In the genomic region with DNA sequence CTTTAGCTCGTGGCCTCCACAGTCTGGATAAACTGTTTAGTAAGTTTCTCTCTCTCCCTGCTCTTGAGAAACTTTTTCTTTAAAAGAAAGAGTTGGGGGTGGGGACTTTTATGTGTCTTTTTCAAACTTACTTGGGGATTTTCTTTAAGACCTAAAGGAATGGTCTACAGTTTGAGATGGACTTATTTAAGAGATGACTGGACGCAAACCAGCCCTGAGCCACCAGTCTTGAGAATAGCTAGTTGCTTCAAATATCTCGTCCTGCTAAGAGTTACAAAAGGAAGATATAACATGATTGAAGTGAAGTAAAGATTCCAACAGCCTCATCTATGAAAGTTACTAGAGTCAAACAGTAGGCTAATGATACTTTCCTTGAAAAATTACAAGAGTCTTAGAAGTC, we compare ENCODE assay signal across 14 mouse cellular contexts. TPM values are rescaled to one million over a fixed set of nuclear protein-coding genes. Genes with fewer than 3 reads are reported as not detected.
DNase-seq lines count a peak whose midpoint lies in the region; ATAC-seq and TF ChIP-seq lines count a peak whose summit lies in the region.
"Had no signal": no experiment of that assay in that cellular context is flagged by ENCODE, and none has a peak within 500 bp of the region (broad histone marks: within the 10 kb centered on the region; RNA-seq: fewer than 3 reads in every experiment).

No protein-coding gene starts in this region.

- no peak for TF ChIP-seq POLR2A in lung, adult 2 months (IDR thresholded peaks at IDR 0.05; ENCODE audit: borderline replicate concordance, extremely low read depth, low read depth, low read length)

- no peaks in the 10 kb centered on the region for H3K9me3 ChIP-seq in heart, embryonic 12.5 days (replicated peaks)
- no peaks in the 10 kb centered on the region for H3K9me3 ChIP-seq in lung, postnatal 0 days (ENCODE audit: low read length)
- no peaks in the 10 kb centered on the region for H3K9me3 ChIP-seq in intestine, embryonic 16.5 days (ENCODE audit: control insufficient read depth, low read length)
- no peaks in the 10 kb centered on the region for H3K9me3 ChIP-seq in stomach, embryonic 16.5 days (replicated peaks; ENCODE audit: control insufficient read depth, low read length)

- TF ChIP-seq CTCF in lung, postnatal 0 days (IDR thresholded peaks at IDR 0.05): no peak
- TF ChIP-seq CTCF in lung, adult 2 months (IDR thresholded peaks at IDR 0.05; ENCODE audit: insufficient read depth, low read length): no peak

- DNase-seq in heart, postnatal 36 days: no peak
- peak; percentile 20 for DNase-seq in lung, postnatal 0 days (ENCODE audit: low spot score)
- no peak for DNase-seq in lung, adult 2 months
- no peak for DNase-seq in frontal cortex, postnatal 25 days (ENCODE audit: low spot score in 2 of 2)
- DNase-seq in left cerebral cortex, postnatal 25 days (ENCODE audit: low spot score in 2 of 2): no peak
- DNase-seq: adrenal gland, adult 2 months; cerebellum, adult 18-20 months; kidney, adult 2 months; left cerebral cortex, postnatal 4 days; right cerebral cortex, adult 18-20 months; thymus, adult 18-20 months had no signal

- 42% methylated on average over 3 of the region's 3 CpGs for WGBS in heart, embryonic 12.5 days
- 34% methylated on average over 3 of the region's 3 CpGs for WGBS in lung, postnatal 0 days
- WGBS in lung, adult 2 months: 22% methylated on average over 3 of the region's 3 CpGs
- WGBS in intestine, embryonic 16.5 days: 33% methylated on average over 3 of the region's 3 CpGs
- WGBS in stomach, embryonic 16.5 days: 39% methylated on average over 3 of the region's 3 CpGs

- no peak for TF ChIP-seq EP300 in lung, postnatal 0 days (IDR thresholded peaks at IDR 0.05)

- H3K4me2 ChIP-seq in heart, embryonic 12.5 days: peak overlapping the region; percentile 45; the same call in 1 of the 2 replicates
- peak overlapping the region; percentile 67; the same call in 1 of the 2 replicates for H3K4me2 ChIP-seq in lung, postnatal 0 days (replicated peaks; ENCODE audit: low read depth, low read length)
- H3K4me2 ChIP-seq in intestine, embryonic 16.5 days (ENCODE audit: low read depth, low read length): peak overlapping the region; percentile 35; the same call in 1 of the 2 replicates
- H3K4me2 ChIP-seq in stomach, embryonic 16.5 days (ENCODE audit: low read depth, low read length): peak overlapping the region; percentile 54

- peaks cover 12% of the 10 kb centered on the region; the same call in 1 of the 2 replicates for H3K36me3 ChIP-seq in heart, embryonic 12.5 days
- no peaks in the 10 kb centered on the region for H3K36me3 ChIP-seq in lung, postnatal 0 days (ENCODE audit: insufficient read depth, low read length)
- no peaks in the 10 kb centered on the region for H3K36me3 ChIP-seq in intestine, embryonic 16.5 days (ENCODE audit: control insufficient read depth, insufficient read depth, low read length)
- H3K36me3 ChIP-seq in stomach, embryonic 16.5 days (ENCODE audit: control insufficient read depth, insufficient read depth, low read length): peaks cover 6% of the 10 kb centered on the region; the same call in 1 of the 2 replicates

- intact Hi-C loops in heart, postnatal 36 days (cut with DNase I): no loop called here
- intact Hi-C loops in left cerebral cortex, postnatal 25 days (cut with DNase I): no loop called here

- no peak for ATAC-seq in heart, embryonic 12.5 days (ENCODE audit: insufficient number of reproducible peaks, low FRiP score)
- no peak for ATAC-seq in lung, postnatal 0 days
- no peak for ATAC-seq in intestine, embryonic 16.5 days
- ATAC-seq in stomach, embryonic 16.5 days (ENCODE audit: insufficient read depth, low FRiP score): no peak

- no peak overlapping the region for H3K4me3 ChIP-seq in heart, embryonic 12.5 days
- peak overlapping the region; percentile 95; the same call in 1 of the 2 replicates for H3K4me3 ChIP-seq in lung, postnatal 0 days (ENCODE audit: low read depth, low read length)
- no peak overlapping the region for H3K4me3 ChIP-seq in lung, adult 2 months (replicated peaks; ENCODE audit: extremely low read depth, low read depth, low read length)
- H3K4me3 ChIP-seq in intestine, embryonic 16.5 days (ENCODE audit: low read length): no peak overlapping the region
- H3K4me3 ChIP-seq in stomach, embryonic 16.5 days (replicated peaks; ENCODE audit: low read length): peak overlapping the region; percentile 21

- H3K27me3 ChIP-seq in heart, embryonic 12.5 days (replicated peaks): no peaks in the 10 kb centered on the region
- no peaks in the 10 kb centered on the region for H3K27me3 ChIP-seq in lung, postnatal 0 days (replicated peaks; ENCODE audit: insufficient read depth, low read length)
- no peaks in the 10 kb centered on the region for H3K27me3 ChIP-seq in intestine, embryonic 16.5 days (replicated peaks; ENCODE audit: control insufficient read depth, insufficient read depth, low read length)
- H3K27me3 ChIP-seq in stomach, embryonic 16.5 days (ENCODE audit: control insufficient read depth, insufficient read depth, low read length): no peaks in the 10 kb centered on the region

- H3K9ac ChIP-seq in heart, embryonic 12.5 days: no peak overlapping the region
- H3K9ac ChIP-seq in lung, postnatal 0 days (replicated peaks; ENCODE audit: low read depth): no peak overlapping the region
- H3K9ac ChIP-seq in intestine, embryonic 16.5 days (ENCODE audit: low read depth, low read length): no peak overlapping the region
- peak overlapping the region; percentile 59; the same call in 1 of the 2 replicates for H3K9ac ChIP-seq in stomach, embryonic 16.5 days (ENCODE audit: low read length)

- H3K4me1 ChIP-seq in heart, embryonic 12.5 days (replicated peaks): peaks cover 62% of the 10 kb centered on the region
- peaks cover 40% of the 10 kb centered on the region for H3K4me1 ChIP-seq in lung, postnatal 0 days (ENCODE audit: insufficient read depth, low read depth, low read length)
- H3K4me1 ChIP-seq in lung, adult 2 months (ENCODE audit: control insufficient read depth, insufficient read depth, low read length): peaks cover 35% of the 10 kb centered on the region
- H3K4me1 ChIP-seq in intestine, embryonic 16.5 days (ENCODE audit: control insufficient read depth, insufficient read depth, low read length): peaks cover 56% of the 10 kb centered on the region
- H3K4me1 ChIP-seq in stomach, embryonic 16.5 days (ENCODE audit: control insufficient read depth, insufficient read depth, low read length): peaks cover 59% of the 10 kb centered on the region

- H3K27ac ChIP-seq in heart, embryonic 12.5 days (ENCODE audit: poor library complexity, severe bottlenecking): peak overlapping the region; percentile 71
- H3K27ac ChIP-seq in lung, postnatal 0 days (ENCODE audit: low read length): peak overlapping the region; percentile 71
- H3K27ac ChIP-seq in intestine, embryonic 16.5 days (ENCODE audit: low read length): peak overlapping the region; percentile 49; the same call in 1 of the 2 replicates
- peak overlapping the region; percentile 65 for H3K27ac ChIP-seq in stomach, embryonic 16.5 days (ENCODE audit: low read length)

RNA-seq across cellular contexts. Expression of gene Klf3, which starts 4.0 kb away (rescaled TPM):
- polyA plus RNA-seq in heart, embryonic 12.5 days (2016; fragmentation: Nextera tagmentation; extraction: Ambion mirVana): 66.9 and 69.7 TPM in 2 replicates
- total RNA-seq in heart, postnatal 36 days (2021): 10 to 100 TPM; 54.8 to 58.9 TPM
- 89.7 and 104 TPM in 2 replicates for polyA plus RNA-seq in lung, postnatal 0 days (2015; fragmentation: Nextera tagmentation; extraction: Ambion mirVana)
- 113 and 129 TPM in 2 replicates for polyA plus RNA-seq in lung, adult 2 months (2012; rRNA removed)
- 68.1 and 71.9 TPM in 2 replicates for polyA plus RNA-seq in intestine, embryonic 16.5 days (2015; fragmentation: Nextera tagmentation; extraction: Ambion mirVana)
- 63.7 and 66.8 TPM in 2 replicates for polyA plus RNA-seq in stomach, embryonic 16.5 days (2015; fragmentation: Nextera tagmentation; extraction: Ambion mirVana)
- 10 to 100 TPM; 25.2 to 26.3 TPM for total RNA-seq in left cerebral cortex, postnatal 25 days (2021)

Comparison
In these comparisons a context has a peak if more than half of its experiments do, and no peak if none do; other contexts are left out.
1. H3K4me3 ChIP-seq: peak in lung, postnatal 0 days (single experiment) and stomach, embryonic 16.5 days (single experiment); none in heart, embryonic 12.5 days (single experiment), lung, adult 2 months (single experiment) and intestine, embryonic 16.5 days (single experiment).
2. Peak in every context shown above with its lines, with median percentiles within 50 percentile points of each other: H3K27ac ChIP-seq and H3K4me2 ChIP-seq.